Mouse (Mus musculus): ENCODE data around the gene Hspa1l.

DNA sequence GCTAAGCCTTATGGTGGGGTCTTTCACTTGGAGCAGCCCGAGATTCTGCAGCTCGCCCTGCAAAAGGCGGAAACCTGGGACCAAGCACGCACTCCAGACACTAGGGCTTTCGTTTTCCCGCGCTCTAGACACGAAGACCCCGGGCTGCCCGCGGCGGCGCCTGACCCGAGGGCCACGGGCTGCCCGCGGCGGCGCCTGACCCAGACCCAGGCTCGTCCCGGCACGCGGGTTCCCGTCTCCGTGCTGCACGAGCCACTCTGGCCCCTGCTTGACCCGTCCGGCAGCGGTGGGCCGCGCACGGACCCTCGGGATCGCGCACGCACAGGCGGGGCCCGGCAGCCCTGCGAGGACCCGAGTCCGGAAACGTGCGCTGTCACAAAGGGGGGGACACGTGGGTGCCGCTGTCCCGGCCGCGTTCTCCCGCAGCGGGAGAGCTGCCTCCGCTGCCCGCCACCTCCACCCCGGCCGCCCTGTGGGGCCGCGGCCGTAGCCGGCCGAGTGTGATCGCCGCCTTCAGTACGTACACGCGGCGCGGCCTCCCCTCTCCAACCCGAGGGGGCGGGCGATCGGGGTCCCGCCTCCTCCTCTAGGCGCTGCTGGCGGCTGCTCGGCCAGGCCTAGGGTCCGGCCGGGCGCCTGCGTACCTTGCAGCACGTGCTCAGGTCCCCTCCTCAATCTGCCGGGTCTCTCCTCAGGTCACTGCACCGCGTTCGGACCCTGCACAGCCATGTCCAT, 28.4 kb downstream of the Hspa1l start, which contains the start of gene Vars:
- TF ChIP-seq CTCF (conservative IDR thresholded peaks at IDR 0.05; ENCODE audit: low read length) (no peak), NANOG (IDR thresholded peaks at IDR 0.05; ENCODE audit: borderline replicate concordance, low read length) (no peak), POU5F1 (IDR thresholded peaks at IDR 0.05; ENCODE audit: borderline replicate concordance, low read length) (no peak)
